Mouse (Mus musculus) layer of hippocampus, adult 2 months (tissue): ENCODE measurements at regions not wholly inside any gene's neighbourhood (a gene's known extent, or its start where the extent isn't known, plus 50 kb on each side); places are given as distances from the start of the nearest gene placed in this dataset.

Experiments
- DNase-seq, 2 experiments: peaks; one replicate each; pipeline ENCODE4 v3.0.0; 2022; ENCODE audit warnings: low spot score in 2 of 2
- H3K27ac ChIP-seq: fragments of 200-600 bp; 2 replicates; pipeline ENCODE4 v1.8.1; 2022
- H3K4me3 ChIP-seq: fragments of 200-600 bp; 2 replicates; pipeline ENCODE4 v1.8.1; 2022; ENCODE audit warnings: mild to moderate bottlenecking
- CTCF ChIP-seq: fragments of 200-600 bp; conservative IDR thresholded peaks from 2 replicates; pipeline ENCODE4 v1.8.1; 2022; ENCODE audit warnings: antibody characterized with exemption, mild to moderate bottlenecking, moderate library complexity

GRCm38 (mm10) chr15:63484217-63484887 lies 360.6 kb downstream of the Gsdmc2 start:
- TF ChIP-seq CTCF = no peak
- Histone ChIP-seq H3K4me3 (no peak overlapping the region), H3K27ac (no peak overlapping the region)
- no peak for DNase-seq

DNA sequence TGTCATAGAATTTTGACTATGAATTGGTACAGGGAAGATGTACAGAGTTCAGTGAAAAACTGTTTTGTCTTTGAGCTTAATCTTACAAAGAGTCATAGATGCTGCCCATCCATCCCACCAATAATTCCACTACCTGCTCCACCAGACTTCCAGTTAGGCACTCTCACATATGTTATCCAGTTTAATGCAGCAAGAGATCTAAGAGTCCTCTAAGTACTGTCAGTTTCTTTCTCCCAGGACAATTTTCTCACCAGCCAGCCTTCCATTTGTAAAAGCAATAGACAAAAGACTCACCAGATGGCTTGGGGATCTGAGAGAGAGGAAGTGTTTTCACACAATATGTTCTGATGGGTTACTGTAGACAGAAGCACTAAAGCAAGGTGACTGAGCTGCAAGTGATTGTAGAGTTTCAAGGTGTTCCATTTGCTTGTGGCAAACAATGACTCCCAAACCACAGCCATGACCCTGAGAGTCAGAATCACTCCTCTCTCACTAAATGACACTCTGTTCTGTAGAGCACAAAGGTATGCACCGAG lies 365.6 kb downstream of the Gsdmc2 start:
- DNase-seq = peak; percentile 15 to 16

DNA sequence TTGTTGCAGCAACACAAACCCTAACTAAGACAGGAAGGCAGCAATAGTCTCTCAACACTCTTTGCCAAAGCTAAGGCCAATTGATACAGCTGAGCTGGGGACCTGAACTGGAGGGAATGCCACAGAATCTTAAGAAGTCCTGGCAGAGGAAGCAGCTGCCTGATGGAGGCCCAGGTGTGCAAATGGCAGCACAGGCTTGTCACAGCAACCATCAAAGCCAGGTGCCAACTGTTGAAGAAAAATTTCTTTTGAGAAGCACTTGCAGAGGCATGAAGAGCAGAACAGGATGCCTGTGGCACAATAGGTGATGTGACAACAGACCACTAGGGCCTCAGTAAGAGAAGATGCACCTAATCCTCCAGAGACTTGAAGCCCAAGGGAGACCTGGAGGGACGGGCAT lies 378.1 kb downstream of the Gsdmc2 start:
- no peak overlapping the region for H3K4me3 ChIP-seq
- TF ChIP-seq CTCF = no peak
- no peak overlapping the region for H3K27ac ChIP-seq
- DNase-seq = no peak

More for the DNA sequence above, 365.6 kb downstream of the Gsdmc2 start:
- no peak for TF ChIP-seq CTCF
- Histone ChIP-seq H3K4me3 (no peak overlapping the region), H3K27ac (peak overlapping the region; percentile 6; the same call in 1 of the 2 replicates)

- no peak for TF ChIP-seq CTCF
- no peak overlapping the region for H3K4me3 ChIP-seq
- DNase-seq = no peak
- H3K27ac ChIP-seq = no peak overlapping the region
Measured at GRCm38 (mm10) chr15:63452529-63452928, 392.4 kb downstream of the Gsdmc2 start.

DNA sequence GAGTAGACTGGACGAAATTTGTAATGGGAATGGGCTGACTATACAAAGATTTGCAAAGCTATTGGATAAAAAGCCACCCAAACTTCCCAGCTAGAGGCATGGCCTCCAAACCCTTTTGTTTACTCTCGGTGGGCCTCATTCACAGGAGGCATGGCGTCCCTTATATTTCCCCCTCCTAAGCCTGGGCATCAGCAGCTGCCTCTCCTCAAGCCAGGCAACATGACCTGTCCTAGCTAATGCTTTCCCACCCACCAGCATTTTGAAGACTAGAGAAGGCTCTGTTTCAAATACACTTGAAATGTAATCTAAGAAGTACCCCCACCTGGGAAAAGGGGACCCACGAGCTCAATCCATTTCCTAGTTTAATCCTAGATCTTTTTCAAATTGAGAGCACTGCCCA lies 398.7 kb downstream of the Gsdmc2 start:
- no peak for DNase-seq
- Histone ChIP-seq H3K4me3 (no peak overlapping the region), H3K27ac (no peak overlapping the region)
- no peak for TF ChIP-seq CTCF

DNA sequence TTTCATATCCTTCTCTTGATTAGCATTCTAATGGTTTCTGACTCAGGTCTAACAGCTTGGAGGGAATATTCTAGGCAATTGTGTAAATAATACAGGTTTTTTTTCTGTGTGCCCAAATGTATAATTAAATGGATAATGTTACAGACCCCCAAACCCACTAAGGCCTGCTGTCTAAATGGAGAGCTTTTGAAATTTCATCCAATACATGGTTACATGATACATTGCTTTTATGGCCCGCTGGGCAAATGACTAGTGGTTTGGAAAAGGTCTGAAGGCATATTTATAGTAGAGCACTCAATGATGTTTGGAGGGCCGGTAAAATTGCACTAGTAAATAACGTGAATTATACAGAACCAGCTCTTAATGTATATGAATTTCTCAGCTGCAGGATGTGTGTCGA lies 400.0 kb downstream of the Gsdmc2 start:
- DNase-seq = no peak
- TF ChIP-seq CTCF = no peak
- H3K27ac ChIP-seq = no peak overlapping the region
- no peak overlapping the region for H3K4me3 ChIP-seq

GRCm38 (mm10) chr15:63442146-63442780 lies 402.7 kb downstream of the Gsdmc2 start:
- TF ChIP-seq CTCF = no peak
- DNase-seq = no peak

DNA sequence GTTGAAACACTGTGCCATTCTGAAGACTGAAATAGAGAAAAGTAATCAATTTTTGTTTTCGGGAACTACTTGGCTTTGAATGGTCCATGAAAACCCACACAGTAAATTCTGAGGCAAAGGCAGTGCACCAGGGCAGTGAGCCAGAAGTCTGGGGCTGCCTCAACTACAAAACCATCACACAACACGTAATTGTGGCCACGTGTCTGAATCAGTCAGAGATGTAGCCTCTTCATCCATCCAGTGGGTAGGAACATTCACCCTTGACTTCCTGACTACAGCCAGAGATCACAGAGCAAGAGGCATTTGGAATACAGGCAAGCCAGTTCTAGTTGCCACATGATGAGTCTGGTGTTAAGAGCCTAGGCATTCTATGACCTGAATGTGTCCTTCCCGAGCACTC lies 432.3 kb downstream of the Gsdmc2 start:
- TF ChIP-seq CTCF = no peak
- no peak overlapping the region for H3K4me3 ChIP-seq
- DNase-seq = no peak
- H3K27ac ChIP-seq = no peak overlapping the region

More at GRCm38 (mm10) chr15:63442146-63442780, 402.7 kb downstream of the Gsdmc2 start:
- no peak overlapping the region for H3K27ac ChIP-seq
- no peak overlapping the region for H3K4me3 ChIP-seq

- no peak overlapping the region for H3K27ac ChIP-seq
- H3K4me3 ChIP-seq = no peak overlapping the region
- TF ChIP-seq CTCF = no peak
- DNase-seq = no peak
Measured at GRCm38 (mm10) chr15:63411771-63412118, 433.2 kb downstream of the Gsdmc2 start.

DNA sequence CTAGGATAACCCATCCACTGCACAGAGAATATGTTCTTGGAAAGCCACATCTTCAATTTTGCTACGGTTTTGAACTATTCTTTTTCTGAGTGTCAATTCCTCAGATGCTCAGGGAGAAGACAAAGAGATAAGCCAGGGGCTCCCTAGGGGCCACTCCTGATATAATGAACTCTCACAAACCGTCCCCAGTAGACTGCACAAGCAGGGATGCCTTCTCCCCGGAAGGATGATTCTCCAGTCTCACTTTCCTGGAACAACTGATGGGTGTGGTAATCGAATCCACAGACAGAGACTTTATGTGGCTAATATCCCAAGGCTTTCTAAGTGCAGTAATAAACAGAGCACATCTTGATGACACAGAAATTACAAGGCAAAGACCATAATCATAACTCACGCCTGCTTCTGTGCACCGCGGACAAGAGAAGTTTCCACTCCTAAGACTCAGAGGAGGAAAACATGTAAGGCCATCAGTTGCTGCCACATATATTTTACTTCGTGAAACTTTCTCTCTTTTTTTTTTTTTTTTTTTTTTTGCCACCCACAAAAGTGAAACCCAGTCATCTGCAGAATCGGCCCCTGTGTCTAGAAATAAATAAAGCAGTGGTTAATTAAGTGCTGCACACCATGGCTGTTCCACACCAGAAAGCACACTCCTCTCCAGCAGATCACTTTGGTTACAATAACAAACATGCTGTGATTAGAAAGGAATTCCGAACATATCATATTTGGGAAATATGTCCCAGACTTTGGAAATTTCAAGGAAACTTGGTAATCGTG lies 433.8 kb downstream of the Gsdmc2 start:
- DNase-seq = no peak
- TF ChIP-seq CTCF = no peak
- Histone ChIP-seq H3K27ac (no peak overlapping the region), H3K4me3 (no peak overlapping the region)

DNA sequence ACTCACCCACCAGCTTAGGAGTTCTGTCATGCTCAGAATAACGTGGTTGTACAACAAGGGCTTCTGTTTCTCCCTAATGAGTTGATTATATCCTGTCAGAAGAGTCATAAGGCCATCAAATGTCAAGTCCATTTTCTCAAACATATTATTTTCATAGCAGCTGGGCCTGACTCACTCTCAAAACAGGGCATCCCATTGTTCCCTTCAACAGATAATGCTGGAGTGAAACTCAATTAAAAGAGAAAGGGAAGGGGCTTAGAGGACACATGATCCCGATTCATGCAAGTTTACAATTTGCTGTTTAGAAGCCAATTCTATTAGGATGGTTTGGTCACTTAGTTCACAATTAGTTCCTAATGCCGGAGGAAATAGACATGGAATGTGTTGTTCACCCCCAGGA lies 444.5 kb downstream of the Gsdmc2 start:
- no peak for TF ChIP-seq CTCF
- Histone ChIP-seq H3K27ac (no peak overlapping the region), H3K4me3 (no peak overlapping the region)
- DNase-seq = no peak

DNA sequence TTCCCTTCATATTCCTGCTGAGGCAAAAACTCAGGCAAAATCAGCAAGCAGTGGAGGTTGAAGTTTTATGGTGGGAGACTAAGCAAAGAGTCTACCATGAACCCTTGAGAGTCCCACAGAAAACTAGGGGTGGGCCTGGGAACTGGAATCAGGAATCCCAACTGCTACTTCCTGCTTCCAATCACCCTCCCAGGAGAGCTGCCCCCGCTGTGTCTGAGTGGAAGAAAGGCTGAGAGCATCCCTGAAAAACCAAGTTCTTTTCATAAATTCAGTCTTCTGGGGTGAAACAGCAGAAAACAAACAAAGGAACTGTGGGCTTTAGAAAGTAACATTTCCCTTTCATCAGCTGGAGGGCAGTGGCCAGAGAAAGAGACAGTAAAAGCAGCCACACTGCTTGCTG lies 445.0 kb downstream of the Gsdmc2 start:
- TF ChIP-seq CTCF = no peak
- no peak for DNase-seq
- Histone ChIP-seq H3K4me3 (no peak overlapping the region), H3K27ac (no peak overlapping the region)

GRCm38 (mm10) chr15:63397485-63397884 lies 447.5 kb downstream of the Gsdmc2 start:
- Histone ChIP-seq H3K27ac (no peak overlapping the region), H3K4me3 (no peak overlapping the region)
- no peak for TF ChIP-seq CTCF
- no peak for DNase-seq

- TF ChIP-seq CTCF = no peak
- Histone ChIP-seq H3K4me3 (no peak overlapping the region), H3K27ac (no peak overlapping the region)
- DNase-seq = no peak
Measured at GRCm38 (mm10) chr15:63377258-63377657, 467.7 kb downstream of the Gsdmc2 start.
